Mouse (Mus musculus): ENCODE data around the gene Mrpl51. TPM values are rescaled to one million over a fixed set of nuclear protein-coding genes. Genes with fewer than 3 reads are reported as not detected.

Gene Mrpl51
- polyA plus RNA-seq, 1 experiment: not detected

DNA sequence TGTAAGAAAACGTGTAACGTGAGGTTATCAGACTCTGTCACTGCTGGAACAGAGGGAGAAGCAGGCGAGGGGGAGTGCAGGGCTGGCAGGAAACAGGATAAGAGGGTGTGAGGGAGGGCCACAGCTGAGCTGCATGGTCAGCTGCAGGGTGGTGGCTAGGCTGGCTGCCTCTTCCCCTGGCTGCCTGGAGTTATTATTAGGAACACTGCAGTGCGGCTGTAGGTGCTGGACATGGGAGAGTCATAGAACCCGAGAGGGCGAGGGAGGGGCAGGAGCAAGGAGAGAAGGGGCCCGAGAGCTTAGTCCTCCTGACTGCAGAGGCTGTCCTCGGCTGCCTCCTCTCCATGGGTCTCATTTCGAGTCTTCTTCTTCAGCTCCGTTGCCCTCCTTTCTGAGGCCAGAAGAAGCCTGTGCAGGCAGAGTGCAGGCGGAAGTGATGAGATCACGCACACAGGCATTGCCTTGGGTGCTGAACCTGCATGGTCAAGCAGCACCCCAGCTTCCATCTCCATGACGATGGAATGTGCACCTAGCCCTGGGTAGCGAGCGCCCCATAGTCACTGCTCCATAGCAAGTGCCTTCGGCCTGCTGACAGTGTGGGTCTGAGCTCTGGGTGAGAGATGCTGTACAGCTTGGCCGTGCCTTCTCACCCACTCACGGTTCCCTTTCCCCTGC is 43.2 kb upstream of the Mrpl51 start:
- Histone ChIP-seq H3K4me1 (ENCODE audit: control insufficient read depth, insufficient read depth, low read length) (peaks cover 53% of the 10 kb centered on the region), H3K4me3 (ENCODE audit: insufficient read depth, low read depth, low read length) (peak overlapping the region; percentile 27), H3K27ac (ENCODE audit: insufficient read depth, low read depth, low read length) (peak overlapping the region; percentile 84)
- no peak for TF ChIP-seq CTCF (IDR thresholded peaks at IDR 0.05; ENCODE audit: insufficient read depth, low read depth, low read length)
- no peak for TF ChIP-seq POLR2A (IDR thresholded peaks at IDR 0.05; ENCODE audit: insufficient read depth, low read depth, low read length)
- 20% methylated on average over 18 of the region's 18 CpGs for WGBS

DNA sequence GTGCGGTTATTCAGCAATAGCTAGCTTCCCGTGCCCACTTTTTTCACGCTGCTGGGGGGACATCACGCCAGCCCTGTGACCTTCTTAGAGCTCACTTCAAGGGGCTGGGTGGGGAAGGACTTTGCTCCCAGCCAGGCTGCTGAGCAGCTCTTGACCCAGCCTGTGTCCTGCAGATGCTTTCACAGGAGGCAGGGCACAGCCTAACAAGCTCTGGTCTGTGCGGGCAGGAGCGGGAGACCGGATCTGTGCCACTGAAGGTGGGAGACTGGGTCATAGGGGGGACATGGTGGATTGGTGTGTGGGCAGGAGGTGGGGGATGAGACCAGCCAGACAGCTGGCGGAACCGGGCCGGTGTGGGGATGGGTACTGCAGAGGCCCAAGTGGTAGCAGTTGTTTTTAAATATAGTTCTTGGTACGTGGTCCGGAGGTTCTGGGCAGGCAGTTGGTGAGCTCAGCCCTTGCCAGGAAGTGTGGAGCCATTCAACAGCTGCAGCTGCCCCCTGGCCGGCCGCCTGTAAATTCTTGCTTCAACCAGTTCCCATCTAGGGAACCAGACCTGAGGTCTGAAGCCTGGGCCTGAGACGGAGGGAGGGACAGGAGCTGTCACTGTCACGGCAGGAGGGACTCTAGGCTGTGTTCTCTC is 42.6 kb upstream of the Mrpl51 start:
- TF ChIP-seq CTCF (IDR thresholded peaks at IDR 0.05; ENCODE audit: insufficient read depth, low read depth, low read length): no peak
- TF ChIP-seq POLR2A (IDR thresholded peaks at IDR 0.05; ENCODE audit: insufficient read depth, low read depth, low read length): no peak
- WGBS: 16% methylated on average over 16 of the region's 16 CpGs
- H3K4me1 ChIP-seq (ENCODE audit: control insufficient read depth, insufficient read depth, low read length): peaks cover 54% of the 10 kb centered on the region
- H3K27ac ChIP-seq (ENCODE audit: insufficient read depth, low read depth, low read length): peak overlapping the region; percentile 84
- peak overlapping the region; percentile 27 for H3K4me3 ChIP-seq (ENCODE audit: insufficient read depth, low read depth, low read length)

DNA sequence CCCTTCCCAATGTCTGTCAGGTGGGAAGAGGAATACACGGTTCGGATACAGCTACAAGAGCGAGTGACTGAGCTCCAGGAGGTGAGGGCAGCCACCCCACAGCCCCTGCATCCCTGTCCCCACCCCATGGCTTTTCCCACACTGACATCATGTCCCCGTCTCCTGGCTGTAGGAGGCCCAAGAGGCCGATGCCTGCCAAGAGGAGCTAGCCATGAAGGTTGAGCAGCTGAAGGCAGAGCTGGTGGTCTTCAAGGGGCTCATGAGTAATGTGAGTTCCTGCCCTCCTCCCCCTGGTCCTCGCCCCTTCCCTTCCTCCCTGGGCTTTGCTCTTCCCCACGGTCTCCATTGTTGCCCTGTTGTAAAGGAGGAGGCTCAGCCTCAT is 42.0 kb upstream of the Mrpl51 start:
- TF ChIP-seq POLR2A (IDR thresholded peaks at IDR 0.05; ENCODE audit: insufficient read depth, low read depth, low read length) (no peak), CTCF (IDR thresholded peaks at IDR 0.05; ENCODE audit: insufficient read depth, low read depth, low read length) (no peak)
- H3K4me1 ChIP-seq (ENCODE audit: control insufficient read depth, insufficient read depth, low read length): peaks cover 54% of the 10 kb centered on the region
- WGBS: 45% methylated on average over 7 of the region's 7 CpGs
- H3K4me3 ChIP-seq (ENCODE audit: insufficient read depth, low read depth, low read length): peak overlapping the region; percentile 27
- H3K27ac ChIP-seq (ENCODE audit: insufficient read depth, low read depth, low read length): peak overlapping the region; percentile 84

DNA sequence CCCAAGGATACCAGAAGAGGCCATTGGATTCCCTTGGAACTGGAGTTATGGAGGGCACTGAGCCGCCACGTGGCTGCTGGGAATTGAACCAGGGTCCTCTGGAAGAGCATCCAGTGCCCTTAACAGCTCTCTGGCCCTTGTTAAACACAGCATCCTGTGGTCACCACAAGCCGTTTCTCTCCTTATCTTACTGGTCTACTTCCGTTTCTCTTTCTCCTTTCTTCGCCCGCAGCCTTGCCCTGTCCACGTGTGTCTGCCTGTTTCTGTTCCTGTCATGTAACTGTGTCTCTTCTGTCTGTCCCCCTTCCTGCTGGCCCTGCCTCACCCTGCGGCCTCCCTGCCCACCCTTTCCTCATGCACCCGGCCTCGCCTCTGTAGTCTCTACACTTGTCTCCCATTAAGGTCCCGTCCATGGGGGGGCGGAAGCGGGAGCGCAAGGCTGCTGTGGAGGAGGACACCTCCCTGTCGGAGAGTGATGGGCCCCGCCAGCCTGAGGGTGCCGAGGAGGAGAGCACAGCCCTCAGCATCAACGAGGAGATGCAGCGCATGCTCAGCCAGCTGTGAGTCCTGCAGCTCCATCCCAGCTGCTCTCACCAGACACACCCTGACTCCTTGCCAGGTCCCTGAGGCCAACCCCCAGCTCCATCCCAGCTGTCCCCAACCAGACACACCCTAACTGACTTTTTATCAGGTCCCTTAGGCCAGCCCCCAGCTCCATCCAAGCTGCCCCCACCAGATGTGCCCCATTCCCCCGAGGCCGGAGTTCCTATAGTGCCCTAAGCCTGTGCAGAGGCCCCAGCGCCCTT is 39.2 kb upstream of the Mrpl51 start:
- Histone ChIP-seq H3K4me3 (ENCODE audit: insufficient read depth, low read depth, low read length) (no peak overlapping the region), H3K27ac (ENCODE audit: insufficient read depth, low read depth, low read length) (no peak overlapping the region), H3K4me1 (ENCODE audit: control insufficient read depth, insufficient read depth, low read length) (peaks cover 44% of the 10 kb centered on the region)
- 62% methylated on average over 22 of the region's 22 CpGs for WGBS
- no peak for TF ChIP-seq CTCF (IDR thresholded peaks at IDR 0.05; ENCODE audit: insufficient read depth, low read depth, low read length)
- no peak for TF ChIP-seq POLR2A (IDR thresholded peaks at IDR 0.05; ENCODE audit: insufficient read depth, low read depth, low read length)

DNA sequence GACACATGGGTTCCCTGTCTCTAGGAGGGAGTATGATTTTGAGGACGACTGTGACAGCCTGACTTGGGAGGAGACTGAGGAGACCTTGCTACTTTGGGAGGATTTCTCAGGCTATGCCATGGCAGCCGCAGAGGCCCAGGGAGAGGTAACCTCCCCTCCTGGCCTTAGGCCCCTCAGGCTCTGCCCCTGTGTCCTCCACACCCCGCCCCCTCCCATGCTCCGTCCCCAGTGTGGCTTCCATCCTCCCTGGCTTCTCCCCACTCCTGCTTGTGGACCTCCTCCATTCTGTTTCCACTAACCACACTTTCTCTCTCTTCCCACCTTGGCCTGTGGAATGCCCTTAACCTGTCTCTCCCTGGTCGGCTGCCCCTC is 38.6 kb upstream of the Mrpl51 start:
- TF ChIP-seq CTCF (IDR thresholded peaks at IDR 0.05; ENCODE audit: insufficient read depth, low read depth, low read length) (no peak), POLR2A (IDR thresholded peaks at IDR 0.05; ENCODE audit: insufficient read depth, low read depth, low read length) (no peak)
- Histone ChIP-seq H3K4me1 (ENCODE audit: control insufficient read depth, insufficient read depth, low read length) (peaks cover 41% of the 10 kb centered on the region), H3K27ac (ENCODE audit: insufficient read depth, low read depth, low read length) (no peak overlapping the region), H3K4me3 (ENCODE audit: insufficient read depth, low read depth, low read length) (no peak overlapping the region)
- WGBS: 84% methylated on average over 5 of the region's 5 CpGs

DNA sequence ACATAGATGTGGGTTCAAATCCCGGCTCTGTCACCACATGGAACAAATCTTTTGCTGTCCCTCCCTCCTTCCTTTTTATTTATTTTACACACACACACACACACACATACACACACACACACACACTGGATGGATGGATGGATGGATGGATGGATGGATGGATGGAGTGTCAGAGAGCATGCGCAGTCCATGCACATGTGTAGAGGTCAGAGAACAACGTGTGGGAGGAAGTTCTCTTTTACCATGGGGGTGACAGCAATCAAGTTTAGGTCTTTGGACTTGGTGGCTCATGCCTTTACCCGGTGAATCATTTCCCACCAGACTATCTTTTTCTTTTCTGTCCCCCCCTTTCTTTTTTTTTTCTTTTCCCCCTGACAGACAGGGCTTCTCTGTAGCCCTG is 37.9 kb upstream of the Mrpl51 start:
- 91% methylated on average over 4 of the region's 4 CpGs for WGBS
- Histone ChIP-seq H3K4me1 (ENCODE audit: control insufficient read depth, insufficient read depth, low read length) (peaks cover 34% of the 10 kb centered on the region), H3K4me3 (ENCODE audit: insufficient read depth, low read depth, low read length) (no peak overlapping the region), H3K27ac (ENCODE audit: insufficient read depth, low read depth, low read length) (no peak overlapping the region)
- TF ChIP-seq CTCF (IDR thresholded peaks at IDR 0.05; ENCODE audit: insufficient read depth, low read depth, low read length) (no peak), POLR2A (IDR thresholded peaks at IDR 0.05; ENCODE audit: insufficient read depth, low read depth, low read length) (no peak)

DNA sequence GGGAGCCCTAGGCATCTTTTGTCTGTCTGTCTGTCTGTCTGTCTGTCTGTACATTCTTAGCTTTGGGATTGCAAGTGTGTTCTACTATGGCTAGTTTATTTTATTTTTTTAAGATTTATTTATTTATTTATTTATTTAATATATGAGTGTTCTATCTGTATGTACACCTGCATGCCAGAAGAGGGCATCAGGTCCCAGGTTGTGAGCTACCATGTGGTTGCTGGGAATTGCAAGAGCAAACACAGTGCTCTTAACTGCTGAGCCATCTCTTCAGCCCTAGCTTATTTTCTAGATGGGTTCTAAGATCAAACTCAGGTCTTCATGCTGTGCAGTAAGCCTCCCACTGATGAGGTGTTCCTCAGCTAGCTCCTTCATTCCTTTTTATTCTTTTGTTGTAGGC is 37.1 kb upstream of the Mrpl51 start:
- Histone ChIP-seq H3K27ac (ENCODE audit: insufficient read depth, low read depth, low read length) (no peak overlapping the region), H3K4me1 (ENCODE audit: control insufficient read depth, insufficient read depth, low read length) (peaks cover 26% of the 10 kb centered on the region), H3K4me3 (ENCODE audit: insufficient read depth, low read depth, low read length) (no peak overlapping the region)
- TF ChIP-seq POLR2A (IDR thresholded peaks at IDR 0.05; ENCODE audit: insufficient read depth, low read depth, low read length) (no peak), CTCF (IDR thresholded peaks at IDR 0.05; ENCODE audit: insufficient read depth, low read depth, low read length) (no peak)

DNA sequence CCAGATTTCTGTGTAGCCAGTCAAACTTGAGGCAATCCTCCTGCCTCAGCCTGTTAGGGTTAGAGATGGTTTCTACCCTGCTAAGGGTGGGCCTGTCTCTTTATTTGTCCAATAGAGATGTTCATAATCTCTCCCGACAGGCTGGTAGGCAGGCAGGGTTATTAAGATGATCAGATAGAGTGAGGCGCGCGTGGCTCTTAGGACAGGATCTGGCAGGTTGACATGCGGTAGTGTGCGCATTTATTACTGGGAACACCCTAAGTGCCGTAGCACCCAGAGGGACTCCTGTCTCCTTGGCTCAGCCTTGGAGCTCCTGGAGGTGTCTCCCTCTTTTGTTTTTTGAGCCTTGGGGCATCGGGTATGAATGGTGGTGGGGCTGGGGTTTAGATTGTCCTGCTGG is 36.3 kb upstream of the Mrpl51 start:
- no peak overlapping the region for H3K27ac ChIP-seq (ENCODE audit: insufficient read depth, low read depth, low read length)
- no peak overlapping the region for H3K4me3 ChIP-seq (ENCODE audit: insufficient read depth, low read depth, low read length)
- WGBS: 81% methylated on average over 8 of the region's 8 CpGs
- TF ChIP-seq CTCF (IDR thresholded peaks at IDR 0.05; ENCODE audit: insufficient read depth, low read depth, low read length): no peak
- no peak for TF ChIP-seq POLR2A (IDR thresholded peaks at IDR 0.05; ENCODE audit: insufficient read depth, low read depth, low read length)
- H3K4me1 ChIP-seq (ENCODE audit: control insufficient read depth, insufficient read depth, low read length): peaks cover 25% of the 10 kb centered on the region

DNA sequence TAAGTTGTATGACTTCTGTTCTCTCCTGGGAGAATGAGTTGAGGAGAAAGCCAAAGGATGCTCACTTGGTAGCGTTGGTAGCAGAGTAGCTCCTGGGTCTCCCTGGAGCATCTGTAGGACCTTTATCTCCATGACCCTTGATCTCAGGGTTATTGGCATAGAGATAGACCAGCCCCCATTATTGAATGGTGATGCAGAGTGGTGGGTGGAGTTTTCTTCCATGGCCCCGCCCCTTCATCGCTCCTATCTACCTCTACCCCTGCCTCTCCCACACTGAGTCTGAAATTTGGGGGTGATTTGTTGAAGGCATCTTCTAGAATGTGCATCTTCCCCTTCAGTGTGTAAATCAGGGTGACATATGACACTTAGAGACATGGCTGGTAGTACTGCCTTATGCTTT is 35.1 kb upstream of the Mrpl51 start:
- 77% methylated on average over 3 of the region's 3 CpGs for WGBS
- Histone ChIP-seq H3K27ac (ENCODE audit: insufficient read depth, low read depth, low read length) (no peak overlapping the region), H3K4me3 (ENCODE audit: insufficient read depth, low read depth, low read length) (no peak overlapping the region), H3K4me1 (ENCODE audit: control insufficient read depth, insufficient read depth, low read length) (peaks cover 32% of the 10 kb centered on the region)
- TF ChIP-seq CTCF (IDR thresholded peaks at IDR 0.05; ENCODE audit: insufficient read depth, low read depth, low read length) (no peak), POLR2A (IDR thresholded peaks at IDR 0.05; ENCODE audit: insufficient read depth, low read depth, low read length) (no peak)

Data from olfactory bulb, adult 2 months (tissue).